Mouse (Mus musculus): ENCODE results near the gene Ect2l.

Ect2l gene

DNA sequence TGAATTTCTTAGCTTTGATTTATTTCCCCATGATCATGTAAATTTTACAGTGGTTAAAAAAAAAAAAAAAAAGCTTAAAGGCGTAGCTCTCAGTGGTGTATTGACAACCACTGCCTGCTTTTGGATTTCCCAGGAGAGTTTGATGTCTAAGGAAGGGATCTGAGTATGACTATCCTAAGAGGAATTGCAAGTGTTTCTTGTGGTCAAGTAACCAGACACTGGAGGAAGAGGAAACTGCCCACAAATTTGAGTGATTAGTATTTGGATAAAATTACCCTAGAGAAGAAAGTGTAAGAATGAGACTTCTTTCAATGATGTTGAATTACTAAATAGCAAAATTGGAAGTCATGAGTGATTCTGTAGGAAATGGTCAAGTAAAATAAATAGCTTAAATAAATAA lies 129.2 kb downstream of the Ect2l start:
- in situ Hi-C loops (cut with MboI, MseI) = no loop called here
